Mouse (Mus musculus): ENCODE results near the gene Ildr2. TPM values are rescaled to one million over a fixed set of nuclear protein-coding genes. Genes with fewer than 3 reads are reported as not detected.

Gene Ildr2
- polyA plus RNA-seq, 1 experiment from 2014 or later = 0.08 TPM

DNA sequence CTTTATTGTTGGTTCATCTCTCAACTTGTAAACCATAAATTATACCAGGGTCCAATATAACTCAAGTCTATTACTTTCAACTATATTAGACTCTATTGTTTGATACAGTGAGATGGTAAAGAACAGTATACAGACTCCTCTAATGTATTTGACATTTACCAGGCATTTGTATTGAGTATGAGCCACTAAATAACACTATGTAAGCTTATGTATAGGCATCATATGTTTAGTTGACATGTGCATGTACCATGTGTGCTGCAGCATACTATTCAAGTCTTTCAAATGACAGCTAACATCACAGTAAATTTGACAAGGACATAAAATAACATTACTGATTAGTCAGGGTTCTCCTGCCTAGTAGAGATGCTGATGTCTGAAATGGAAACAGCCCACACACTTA is 109.2 kb downstream of the Ildr2 start:
- H3K27ac ChIP-seq (replicated peaks) = no peak overlapping the region
- no peak overlapping the region for H3K9ac ChIP-seq
- no peak for ATAC-seq (ENCODE audit: insufficient read depth)
- no peaks in the 10 kb centered on the region for H3K9me3 ChIP-seq (replicated peaks)
- no peaks in the 10 kb centered on the region for H3K36me3 ChIP-seq (replicated peaks)
- no peaks in the 10 kb centered on the region for H3K4me1 ChIP-seq (replicated peaks)
- H3K4me2 ChIP-seq = no peak overlapping the region
- no peaks in the 10 kb centered on the region for H3K27me3 ChIP-seq
- H3K4me3 ChIP-seq (replicated peaks) = no peak overlapping the region

Other genes starting within 250 kb of the Ildr2 start
- 0.26 and 0.53 TPM in 2 replicates for gene Dusp27, start 126.2 kb upstream of the Ildr2 start, polyA plus RNA-seq (2015; fragmentation: Nextera tagmentation; extraction: Ambion mirVana)
- gene Gpa33, start 123.9 kb upstream of the Ildr2 start, polyA plus RNA-seq (2015; fragmentation: Nextera tagmentation; extraction: Ambion mirVana) = 0.07 and 0.09 TPM in 2 replicates
- 0.07 and 0.10 TPM in 2 replicates for gene Mael, start 15.4 kb upstream of the Ildr2 start, polyA plus RNA-seq (2015; fragmentation: Nextera tagmentation; extraction: Ambion mirVana)
- 20.5 and 21.1 TPM in 2 replicates for gene Tada1, start 125.0 kb downstream of the Ildr2 start, polyA plus RNA-seq (2015; fragmentation: Nextera tagmentation; extraction: Ambion mirVana)
- 0.89 and 0.93 TPM in 2 replicates for gene Pogk, start 155.7 kb downstream of the Ildr2 start, polyA plus RNA-seq (2015; fragmentation: Nextera tagmentation; extraction: Ambion mirVana)
- not detected in 2 replicates for gene Gm4846, start 243.4 kb downstream of the Ildr2 start, polyA plus RNA-seq (2015; fragmentation: Nextera tagmentation; extraction: Ambion mirVana)